Mouse (Mus musculus): ENCODE results near the gene Utp20.
"Not testable (repeated sequence)": the region's sequence is repeated elsewhere in the genome, so short reads cannot be mapped to it uniquely, and the experiment has no call there.

Gene Utp20

GRCm38 (mm10) chr10:88826188-88826946, at the start of gene Utp20:
TSS of gene Utp20 (minus strand) at chr10:88826804.
- in situ Hi-C loops (cut with MboI; ENCODE audit: low sequenced_read_pairs), result no loop called here

- in situ Hi-C loops (cut with MboI; ENCODE audit: low sequenced_read_pairs), result no loop called here
These were observed 48.3 kb upstream of the Utp20 start for GRCm38 (mm10) chr10:88874870-88875269.

- in situ Hi-C loops (cut with MboI; ENCODE audit: low sequenced_read_pairs), result no loop called here
These were observed 39.4 kb upstream of the Utp20 start for GRCm38 (mm10) chr10:88866017-88866416.

- in situ Hi-C loops (cut with MboI; ENCODE audit: low sequenced_read_pairs), result no loop called here
These were observed 35.7 kb upstream of the Utp20 start for GRCm38 (mm10) chr10:88862293-88862692.

GRCm38 (mm10) chr10:88861416-88861815, 34.8 kb upstream of the Utp20 start:
- in situ Hi-C loops (cut with MboI; ENCODE audit: low sequenced_read_pairs), result no loop called here

GRCm38 (mm10) chr10:88860911-88861310, 34.3 kb upstream of the Utp20 start:
- in situ Hi-C loops (cut with MboI; ENCODE audit: low sequenced_read_pairs), result no loop called here

GRCm38 (mm10) chr10:88853326-88853725, 26.7 kb upstream of the Utp20 start:
- in situ Hi-C loops (cut with MboI; ENCODE audit: low sequenced_read_pairs), result no loop called here

GRCm38 (mm10) chr10:88849976-88850375, 23.4 kb upstream of the Utp20 start:
- in situ Hi-C loops (cut with MboI; ENCODE audit: low sequenced_read_pairs), result no loop called here

- in situ Hi-C loops (cut with MboI; ENCODE audit: low sequenced_read_pairs), result no loop called here
These were observed 22.4 kb upstream of the Utp20 start for GRCm38 (mm10) chr10:88848876-88849476.

- in situ Hi-C loops (cut with MboI; ENCODE audit: low sequenced_read_pairs), result no loop called here
These were observed 7.6 kb upstream of the Utp20 start for GRCm38 (mm10) chr10:88834227-88834626.

GRCm38 (mm10) chr10:88828361-88828760, 1.8 kb upstream of the Utp20 start:
- in situ Hi-C loops (cut with MboI; ENCODE audit: low sequenced_read_pairs), result no loop called here

- in situ Hi-C loops (cut with MboI; ENCODE audit: low sequenced_read_pairs), result no loop called here
These were observed 992 bp upstream of the Utp20 start for GRCm38 (mm10) chr10:88827596-88827995.

GRCm38 (mm10) chr10:88826947-88827306, 323 bp upstream of the Utp20 start:
- in situ Hi-C loops (cut with MboI; ENCODE audit: low sequenced_read_pairs), result not testable (repeated sequence)

- in situ Hi-C loops (cut with MboI; ENCODE audit: low sequenced_read_pairs), result no loop called here
These were observed 9.3 kb downstream of the Utp20 start for GRCm38 (mm10) chr10:88817335-88817734.

- in situ Hi-C loops (cut with MboI; ENCODE audit: low sequenced_read_pairs), result no loop called here
These were observed 11.3 kb downstream of the Utp20 start for GRCm38 (mm10) chr10:88815256-88815655.

GRCm38 (mm10) chr10:88811704-88812103, 14.9 kb downstream of the Utp20 start:
- in situ Hi-C loops (cut with MboI; ENCODE audit: low sequenced_read_pairs), result no loop called here

- in situ Hi-C loops (cut with MboI; ENCODE audit: low sequenced_read_pairs), result no loop called here
These were observed 24.4 kb downstream of the Utp20 start for GRCm38 (mm10) chr10:88802236-88802635.

- in situ Hi-C loops (cut with MboI; ENCODE audit: low sequenced_read_pairs), result no loop called here
These were observed 27.2 kb downstream of the Utp20 start for GRCm38 (mm10) chr10:88799381-88799780.

GRCm38 (mm10) chr10:88797452-88797851, 29.2 kb downstream of the Utp20 start:
- in situ Hi-C loops (cut with MboI; ENCODE audit: low sequenced_read_pairs), result no loop called here

GRCm38 (mm10) chr10:88796939-88797338, 29.7 kb downstream of the Utp20 start:
- in situ Hi-C loops (cut with MboI; ENCODE audit: low sequenced_read_pairs), result no loop called here

- in situ Hi-C loops (cut with MboI; ENCODE audit: low sequenced_read_pairs), result no loop called here
These were observed 31.4 kb downstream of the Utp20 start for GRCm38 (mm10) chr10:88795226-88795625.

- in situ Hi-C loops (cut with MboI; ENCODE audit: low sequenced_read_pairs), result no loop called here
These were observed 32.0 kb downstream of the Utp20 start for GRCm38 (mm10) chr10:88794606-88795005.

- in situ Hi-C loops (cut with MboI; ENCODE audit: low sequenced_read_pairs), result no loop called here
These were observed 32.9 kb downstream of the Utp20 start for GRCm38 (mm10) chr10:88793671-88794070.
